Mouse (Mus musculus) heart, embryonic 14.5 days (tissue): ENCODE data around the gene Rps9. TPM values are rescaled to one million over a fixed set of nuclear protein-coding genes. Genes with fewer than 3 reads are reported as not detected.

Experiments used
- ATAC-seq: fragments of 200-750 bp; cut with Nextera tagmentation; 2 replicates; pipeline ENCODE4 v1.8.0; 2017; ENCODE audit warnings: low read depth, moderate TSS enrichment; ENCODE audit not compliant: insufficient number of reproducible peaks, insufficient read depth, low FRiP score
- H3K27ac ChIP-seq, 2 experiments: fragments of 200-500 bp in 1 of 2; fragments of 300-500 bp in 1 of 2; sonication (generic) in 1 of 2; replicated peaks in 1 of 2; 2 replicates each; pipeline ENCODE4 v1.5.1; 2012 to 2014; ENCODE audit warnings: low read depth in 2 of 2, low read length in 2 of 2, control low read depth in 1 of 2, mild to moderate bottlenecking in 1 of 2, mixed read lengths in 1 of 2; ENCODE audit not compliant: control insufficient read depth in 1 of 2, insufficient read depth in 1 of 2
- H3K27me3 ChIP-seq: fragments of 300-500 bp; sonication (generic); 2 replicates; pipeline ENCODE4 v1.6.1; 2014; ENCODE audit warnings: mild to moderate bottlenecking, low read length, control low read depth; ENCODE audit not compliant: control insufficient read depth, insufficient read depth
- H3K36me3 ChIP-seq: fragments of 300-500 bp; sonication (generic); 2 replicates; pipeline ENCODE4 v1.6.1; 2014; ENCODE audit warnings: mild to moderate bottlenecking, control low read depth, low read length, mixed read lengths; ENCODE audit not compliant: control insufficient read depth, insufficient read depth
- H3K4me1 ChIP-seq, 2 experiments: fragments of 200-500 bp in 1 of 2; fragments of 300-500 bp in 1 of 2; sonication (generic) in 1 of 2; 2 replicates each; pipeline ENCODE4 v1.6.1; 2012 to 2014; ENCODE audit warnings: low read length in 2 of 2, control low read depth in 1 of 2, mixed read lengths in 1 of 2; ENCODE audit not compliant: control insufficient read depth in 2 of 2, insufficient read depth in 2 of 2
- H3K4me2 ChIP-seq: fragments of 300-500 bp; sonication (generic); 2 replicates; pipeline ENCODE4 v1.6.1; 2014; ENCODE audit warnings: mild to moderate bottlenecking, low read length
- H3K4me3 ChIP-seq, 2 experiments: fragments of 200-500 bp in 1 of 2; fragments of 300-500 bp in 1 of 2; sonication (generic) in 1 of 2; 2 replicates each; pipeline ENCODE4 v1.5.1; 2012 to 2014; ENCODE audit warnings: low read length in 2 of 2, mild to moderate bottlenecking in 2 of 2, control low read depth in 1 of 2, low read depth in 1 of 2, moderate library complexity in 1 of 2; ENCODE audit not compliant: control insufficient read depth in 1 of 2, insufficient read depth in 1 of 2
- H3K9ac ChIP-seq: fragments of 300-500 bp; sonication (generic); 2 replicates; pipeline ENCODE4 v1.6.1; 2014; ENCODE audit warnings: mild to moderate bottlenecking, low read length
- H3K9me3 ChIP-seq: fragments of 300-500 bp; sonication (generic); 2 replicates; pipeline ENCODE4 v1.6.1; 2016; ENCODE audit warnings: low read length, control low read depth; ENCODE audit not compliant: control insufficient read depth
- WGBS: fragments of 180-500 bp; shearing (Covaris S2); extraction: QIAGEN DNeasy Blood & Tissue Kit; methylation state at CpG from one replicate; pipeline ENCODE4 v1.1.7; 2014; 5-methylcytosine and 5-hydroxymethylcytosine counted together
- polyA plus RNA-seq: library from polyadenylated mRNA; unstranded; fragments of >200 nt; fragmentation: Nextera tagmentation; extraction: Ambion mirVana; gene quantifications from 2 replicates; pipeline ENCODE4 v1.2.1, GENCODE M21; 2014

Gene Rps9
- polyA plus RNA-seq, 1 experiment from 2014 or later, result 1,003 TPM

GRCm38 (mm10) chr7:3674507-3675227, 29.1 kb upstream of the Rps9 start:
- Histone ChIP-seq H3K9ac (no peak overlapping the region), H3K4me3 (no peak overlapping the region), H3K9me3 (no peaks in the 10 kb centered on the region), H3K27me3 (no peaks in the 10 kb centered on the region), H3K36me3 (0 out of 2 replicates have a peak, but pooled peaks cover 4% of the 10 kb centered on the region), H3K4me2 (no peak overlapping the region), H3K27ac (no peak overlapping the region), H3K4me1 (no peaks in the 10 kb centered on the region)
- no peak for ATAC-seq
- WGBS, result 62% methylated on average over 10 of the region's 10 CpGs

- 74% methylated on average over 3 of the region's 3 CpGs for WGBS
- no peaks in the 10 kb centered on the region for H3K4me1 ChIP-seq
- no peaks in the 10 kb centered on the region for H3K27me3 ChIP-seq
- H3K27ac ChIP-seq, result no peak overlapping the region
- H3K9me3 ChIP-seq, result no peaks in the 10 kb centered on the region
- H3K9ac ChIP-seq, result no peak overlapping the region
- H3K4me3 ChIP-seq, result no peak overlapping the region
- 0 out of 2 replicates have a peak, but pooled peaks cover 5% of the 10 kb centered on the region for H3K36me3 ChIP-seq
- no peak overlapping the region for H3K4me2 ChIP-seq
- no peak for ATAC-seq
These were observed 28.6 kb upstream of the Rps9 start for GRCm38 (mm10) chr7:3675228-3675548.

- no peak overlapping the region for H3K4me3 ChIP-seq
- 84% methylated on average over 12 of the region's 12 CpGs for WGBS
- H3K9ac ChIP-seq, result no peak overlapping the region
- no peaks in the 10 kb centered on the region for H3K9me3 ChIP-seq
- H3K36me3 ChIP-seq, result 0 out of 2 replicates have a peak, but pooled peaks cover 9% of the 10 kb centered on the region
- H3K27ac ChIP-seq, result no peak overlapping the region
- H3K27me3 ChIP-seq, result no peaks in the 10 kb centered on the region
- H3K4me2 ChIP-seq, result no peak overlapping the region
- no peaks in the 10 kb centered on the region for H3K4me1 ChIP-seq
- ATAC-seq, result no peak
These were observed 27.4 kb upstream of the Rps9 start for GRCm38 (mm10) chr7:3676371-3676770.

- Histone ChIP-seq H3K4me3 (no peak within 1 kb of the TSS), H3K9ac (no peak within 1 kb of the TSS)
- 58% methylated on average over 9 of the region's 9 CpGs for WGBS
These were observed 26.5 kb upstream of the Rps9 start, which contains the start of gene Tmc4 for GRCm38 (mm10) chr7:3677342-3677741. TSS of gene Tmc4 (minus strand) at chr7:3677553.

GRCm38 (mm10) chr7:3683908-3684550, 19.8 kb upstream of the Rps9 start:
- Histone ChIP-seq H3K27ac (no peak overlapping the region), H3K4me2 (no peak overlapping the region), H3K9me3 (no peaks in the 10 kb centered on the region), H3K9ac (no peak overlapping the region), H3K27me3 (no peaks in the 10 kb centered on the region), H3K4me1 (no peaks in the 10 kb centered on the region), H3K36me3 (peaks cover 55% of the 10 kb centered on the region), H3K4me3 (no peak overlapping the region)
- WGBS, result 85% methylated on average over 10 of the region's 10 CpGs
- ATAC-seq, result no peak

More at GRCm38 (mm10) chr7:3677342-3677741, 26.5 kb upstream of the Rps9 start, which contains the start of gene Tmc4:
- Histone ChIP-seq H3K4me2 (no peak within 1 kb of the TSS), H3K27ac (no peak within 1 kb of the TSS), H3K36me3 (0 out of 2 replicates have a peak, but pooled peaks cover 9% of the 10 kb centered on the region), H3K27me3 (no peaks in the 10 kb centered on the region), H3K4me1 (no peaks in the 10 kb centered on the region), H3K9me3 (no peaks in the 10 kb centered on the region)
- ATAC-seq, result no peak

- Histone ChIP-seq H3K4me3 (no peak overlapping the region), H3K36me3 (peaks cover 51% of the 10 kb centered on the region), H3K27ac (no peak overlapping the region), H3K4me2 (no peak overlapping the region), H3K27me3 (no peaks in the 10 kb centered on the region), H3K9me3 (no peaks in the 10 kb centered on the region), H3K9ac (no peak overlapping the region), H3K4me1 (no peaks in the 10 kb centered on the region)
- WGBS, result 88% methylated on average over 8 of the region's 8 CpGs
- no peak for ATAC-seq
These were observed 19.1 kb upstream of the Rps9 start for GRCm38 (mm10) chr7:3684698-3685097.

- Histone ChIP-seq H3K4me2 (no peak overlapping the region), H3K4me1 (no peaks in the 10 kb centered on the region), H3K9me3 (no peaks in the 10 kb centered on the region), H3K9ac (no peak overlapping the region), H3K4me3 (no peak overlapping the region), H3K36me3 (peaks cover 50% of the 10 kb centered on the region), H3K27ac (no peak overlapping the region), H3K27me3 (no peaks in the 10 kb centered on the region)
- 88% methylated on average over 31 of the region's 31 CpGs for WGBS
- no peak for ATAC-seq
These were observed 18.2 kb upstream of the Rps9 start for GRCm38 (mm10) chr7:3685400-3686187.
